Mouse (Mus musculus) layer of hippocampus, postnatal 25 days (tissue): ENCODE measurements around the gene Apba2. TPM values are rescaled to one million over a fixed set of nuclear protein-coding genes. Genes with fewer than 3 reads are reported as not detected.

Experiments
- DNase-seq, 2 experiments: peaks; one replicate each; pipeline ENCODE4 v3.0.0; 2022; ENCODE audit warnings: mixed read lengths in 2 of 2, low spot score in 1 of 2; ENCODE audit errors: extremely low spot score in 1 of 2
- total RNA-seq, 2 experiments: library from RNA; stranded (reverse); gene quantifications; 2 replicates each; pipeline ENCODE4 v1.2.3; 2021

Gene Apba2
- total RNA-seq, 2 experiments from 2014 or later: 251 to 263 TPM

- DNase-seq: no peak
Observed at GRCm38 (mm10) chr7:64582358-64582757, 80.9 kb downstream of the Apba2 start.

DNA sequence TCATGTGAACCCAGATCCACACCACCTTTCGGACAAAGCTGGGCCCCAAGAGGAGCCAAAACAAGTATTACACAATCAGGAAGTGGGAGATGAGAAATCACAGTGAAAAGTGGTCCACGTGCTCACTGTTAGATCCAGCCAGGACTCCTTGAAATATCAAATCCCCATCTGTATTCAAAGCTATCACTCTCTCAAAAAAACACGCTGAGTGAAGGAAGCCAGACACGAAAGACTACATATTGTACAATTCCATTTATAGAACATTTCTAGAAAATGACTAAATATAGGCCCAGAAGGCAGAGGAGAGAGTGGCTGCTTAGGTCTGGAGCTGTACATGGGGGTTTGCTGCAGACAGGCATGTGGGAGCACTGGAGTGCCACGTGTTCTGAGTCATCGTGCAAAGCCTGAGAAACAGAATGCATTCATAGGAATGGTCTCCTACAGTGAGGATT lies 82.2 kb downstream of the Apba2 start:
- DNase-seq: no peak

GRCm38 (mm10) chr7:64586133-64586532 lies 84.6 kb downstream of the Apba2 start:
- DNase-seq: no peak

DNA sequence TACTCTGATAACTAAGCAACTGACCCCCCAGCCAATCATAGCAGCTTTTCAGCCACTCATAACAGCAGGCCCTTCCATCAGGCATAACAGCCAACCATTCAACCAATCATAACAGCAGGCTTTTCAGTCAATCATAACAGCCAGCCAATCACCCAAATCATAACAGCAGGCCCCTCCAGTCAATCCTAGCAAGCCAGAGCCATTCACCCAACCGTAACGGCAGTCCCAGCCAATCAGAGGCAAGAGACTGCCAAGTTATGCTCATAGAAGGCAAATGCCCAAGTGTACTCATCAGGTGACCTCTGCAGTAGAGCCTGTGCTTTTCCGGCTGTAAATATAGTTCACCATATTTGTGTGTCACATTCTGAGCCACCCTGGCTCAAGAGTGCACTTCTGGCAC lies 85.1 kb downstream of the Apba2 start:
- no peak for DNase-seq

GRCm38 (mm10) chr7:64588636-64589389 lies 87.3 kb downstream of the Apba2 start:
- no peak for DNase-seq

- DNase-seq: no peak
Observed at GRCm38 (mm10) chr7:64595256-64595655, 93.8 kb downstream of the Apba2 start.

- DNase-seq: no peak
Observed at GRCm38 (mm10) chr7:64596652-64597051, 95.1 kb downstream of the Apba2 start.

DNA sequence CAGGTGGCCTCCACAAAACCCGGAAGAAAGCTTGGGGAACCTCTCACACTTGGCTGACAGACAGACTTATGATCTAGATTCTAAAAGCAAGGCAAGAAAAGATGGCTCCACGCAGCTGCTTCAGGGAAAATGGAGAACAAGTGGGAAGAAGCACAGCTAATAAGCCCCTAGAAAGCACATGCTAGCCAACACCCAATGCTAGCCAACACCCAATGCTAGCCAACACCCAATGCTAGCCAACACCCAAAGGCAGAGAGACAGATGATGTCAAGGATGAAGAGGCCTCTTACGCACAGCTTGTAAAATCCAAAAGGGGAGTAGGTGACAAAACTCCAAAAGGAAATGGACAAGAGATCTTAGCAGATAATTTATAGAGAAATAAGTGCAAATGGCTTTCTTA lies 108.4 kb downstream of the Apba2 start:
- DNase-seq: no peak

DNA sequence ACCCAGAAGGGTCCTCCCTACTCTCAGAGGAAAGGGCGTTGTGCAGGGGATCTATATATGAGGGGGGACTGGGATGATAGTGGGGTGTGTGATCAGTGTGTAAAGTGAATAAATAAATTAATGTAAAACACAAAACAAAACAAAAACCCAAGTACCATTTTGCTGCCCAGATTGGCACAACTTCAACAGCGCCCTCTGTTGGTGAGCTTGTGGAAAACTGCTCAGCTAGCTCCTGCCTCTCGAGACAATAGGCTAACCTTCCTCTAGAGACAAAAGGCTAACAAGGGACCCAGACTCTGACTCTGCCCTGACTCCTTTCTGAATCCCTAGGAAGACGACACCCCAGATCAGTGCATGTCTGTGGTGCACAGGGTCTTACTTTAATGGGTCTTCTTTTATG lies 109.4 kb downstream of the Apba2 start:
- peak in 1 of 2 experiments; percentile 59 for DNase-seq

GRCm38 (mm10) chr7:64619261-64619660 lies 117.8 kb downstream of the Apba2 start:
- no peak for DNase-seq

- no peak for DNase-seq
Observed at GRCm38 (mm10) chr7:64626494-64626893, 125.0 kb downstream of the Apba2 start.

DNA sequence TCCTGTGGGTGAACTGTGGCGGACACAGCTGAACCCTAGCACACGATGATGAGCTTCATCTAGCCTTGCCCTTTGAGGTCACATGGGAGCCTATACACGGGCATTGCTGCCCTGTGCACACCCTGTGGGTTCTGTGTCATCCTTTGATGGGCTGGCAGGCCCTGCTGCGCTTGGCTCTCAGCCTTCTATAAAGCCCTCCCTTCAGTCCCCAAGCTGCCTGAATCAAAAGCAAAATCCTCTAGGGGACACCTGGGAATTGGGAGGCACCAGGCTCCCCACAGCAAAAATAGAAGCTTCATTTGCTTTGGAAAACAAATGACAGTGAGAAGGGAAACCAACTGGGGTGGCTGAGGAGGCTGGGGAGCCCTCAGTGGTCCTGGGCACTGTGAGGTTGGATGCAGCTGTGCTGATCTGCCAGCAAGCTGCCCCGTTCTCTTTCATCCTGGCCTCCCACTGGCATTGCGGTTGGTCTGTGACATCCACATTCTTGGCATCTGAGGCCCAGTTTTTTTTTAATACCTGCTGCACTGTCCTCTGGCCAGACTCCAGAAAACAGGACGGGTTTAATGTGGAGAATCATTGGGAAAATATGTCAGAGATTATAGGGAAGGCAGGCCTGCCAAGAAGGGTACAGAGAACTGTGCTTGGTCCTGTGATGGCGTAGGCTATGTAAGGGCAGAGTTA lies 126.6 kb downstream of the Apba2 start:
- no peak for DNase-seq

- no peak for DNase-seq
Observed at GRCm38 (mm10) chr7:64630697-64631096, 129.2 kb downstream of the Apba2 start.

DNA sequence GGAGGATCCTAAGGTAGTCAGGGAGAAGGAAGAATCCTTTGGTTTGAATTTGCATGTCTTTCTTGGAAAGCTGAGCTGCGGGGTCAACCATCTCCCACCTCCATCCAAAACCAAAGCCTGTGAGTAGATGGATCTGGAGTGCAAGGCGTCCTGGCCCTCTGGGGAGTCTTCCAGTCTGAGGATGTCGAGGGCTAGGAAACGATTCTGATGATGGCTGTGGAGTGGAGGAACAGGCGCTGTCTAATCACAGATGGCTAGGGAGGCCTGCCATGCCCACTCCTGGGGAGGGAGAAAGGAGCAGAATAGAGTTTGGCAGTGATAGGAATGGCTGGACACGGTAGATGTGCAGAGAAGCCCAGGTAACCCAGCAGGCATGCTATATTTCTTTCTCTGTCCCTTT lies 129.6 kb downstream of the Apba2 start:
- no peak for DNase-seq

GRCm38 (mm10) chr7:64631781-64632351 lies 130.4 kb downstream of the Apba2 start:
- DNase-seq: no peak

DNA sequence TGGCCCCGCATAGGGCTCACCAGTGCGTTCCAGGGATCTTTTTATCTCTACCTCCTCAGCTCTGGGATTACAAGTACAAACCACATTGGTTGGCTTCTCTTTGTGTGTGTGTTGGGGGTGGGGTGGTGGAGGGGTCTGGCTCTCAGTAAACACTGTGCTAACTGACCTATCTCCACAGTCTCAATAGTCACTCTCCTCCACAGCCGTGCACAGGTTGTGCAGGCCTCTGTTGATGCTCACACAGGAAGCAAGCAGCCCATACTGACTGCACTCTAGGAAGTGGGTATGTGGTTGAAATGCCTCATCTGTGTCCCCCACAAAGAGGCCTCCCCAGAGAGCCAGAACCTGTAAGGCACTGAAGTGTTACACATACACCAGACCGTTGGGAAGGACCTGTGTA lies 131.7 kb downstream of the Apba2 start:
- no peak for DNase-seq

GRCm38 (mm10) chr7:64633916-64634315 lies 132.4 kb downstream of the Apba2 start:
- DNase-seq: no peak

GRCm38 (mm10) chr7:64634482-64634881 lies 133.0 kb downstream of the Apba2 start:
- DNase-seq: no peak

- DNase-seq: no peak
Observed at GRCm38 (mm10) chr7:64638922-64639321, 137.4 kb downstream of the Apba2 start.

DNA sequence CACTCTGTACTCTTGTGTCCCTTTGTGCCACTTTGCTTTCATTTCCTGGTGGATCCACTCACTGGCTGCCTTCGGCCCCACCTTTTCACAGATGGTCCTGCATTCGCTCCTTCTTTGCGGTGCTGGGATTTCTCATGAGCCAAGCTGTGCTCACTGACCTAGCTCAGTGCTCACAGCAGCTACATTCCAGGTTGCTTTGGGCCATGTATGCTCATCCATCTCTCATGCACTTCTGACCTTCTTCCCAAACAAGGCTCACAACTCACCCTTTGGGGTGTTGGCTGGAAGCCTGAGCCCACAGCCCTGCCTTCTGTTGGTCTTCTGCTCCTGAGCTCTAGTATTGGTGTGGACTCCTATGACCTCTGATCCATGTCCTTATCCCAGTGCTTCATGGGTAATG lies 139.1 kb downstream of the Apba2 start:
- DNase-seq: no peak

DNA sequence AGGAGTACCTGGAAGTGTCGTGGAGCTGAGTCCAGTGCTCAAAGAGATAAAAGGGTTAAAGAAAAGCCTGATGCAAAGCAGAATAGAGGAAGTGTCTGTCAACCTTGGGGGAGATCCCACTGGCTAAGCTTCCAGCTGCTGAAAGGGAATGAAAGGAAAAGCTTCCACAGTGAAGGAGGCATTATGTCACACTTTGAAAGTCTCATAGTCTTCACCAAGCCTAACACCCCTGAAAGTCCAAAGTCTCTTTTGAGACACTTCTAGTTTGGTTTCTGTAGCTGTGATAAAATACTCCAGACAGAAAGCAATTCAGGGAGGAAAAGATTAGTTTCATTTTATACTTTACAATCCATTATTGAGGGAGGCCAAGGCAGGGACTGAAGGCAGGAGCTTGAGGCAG lies 141.4 kb downstream of the Apba2 start:
- no peak for DNase-seq

- DNase-seq: no peak
Observed at GRCm38 (mm10) chr7:64645458-64645857, 144.0 kb downstream of the Apba2 start.
